Mouse (Mus musculus) heart, adult 2 months (tissue): ENCODE measurements at regions not wholly inside any gene's neighbourhood (a gene's known extent, or its start where the extent isn't known, plus 50 kb on each side); places are given as distances from the start of the nearest gene placed in this dataset.

Experiments
- DNase-seq, 2 experiments: peaks; one replicate each; pipeline ENCODE4 v3.0.0; 2021
- H3K27ac ChIP-seq: fragments of 200-600 bp; 2 replicates; pipeline ENCODE4 v1.8.1; 2022
- H3K27me3 ChIP-seq: fragments of 200-500 bp; 2 replicates; pipeline ENCODE4 v1.6.1; 2012; ENCODE audit warnings: mild to moderate bottlenecking, low read length, inconsistent platforms, mixed read lengths; ENCODE audit not compliant: control insufficient read depth, insufficient read depth
- H3K36me3 ChIP-seq: fragments of 200-500 bp; 2 replicates; pipeline ENCODE4 v1.6.1; 2012; ENCODE audit warnings: low read length, inconsistent platforms; ENCODE audit not compliant: control insufficient read depth, insufficient read depth
- H3K4me1 ChIP-seq: fragments of 200-500 bp; 2 replicates; pipeline ENCODE4 v1.6.1; 2011; ENCODE audit warnings: low read length; ENCODE audit not compliant: control insufficient read depth, insufficient read depth
- H3K4me3 ChIP-seq: fragments of 200-600 bp; 2 replicates; pipeline ENCODE4 v1.8.1; 2022
- H3K79me2 ChIP-seq: fragments of 200-500 bp; replicated peaks from 2 replicates; pipeline ENCODE4 v1.6.1; 2012; ENCODE audit warnings: mild to moderate bottlenecking, inconsistent platforms, low read length, moderate library complexity, mixed read lengths; ENCODE audit not compliant: control insufficient read depth, insufficient read depth
- H3K9ac ChIP-seq: fragments of 200-500 bp; 2 replicates; pipeline ENCODE4 v1.6.1; 2012; ENCODE audit warnings: low read depth, mild to moderate bottlenecking, control low read depth, inconsistent platforms, low read length, mixed read lengths
- CTCF ChIP-seq: fragments of 200-600 bp; IDR thresholded peaks from 2 replicates; pipeline ENCODE4 v1.8.1; 2022; ENCODE audit warnings: antibody characterized with exemption, mild to moderate bottlenecking, moderate library complexity
- EP300 ChIP-seq: fragments of 200-500 bp; IDR thresholded peaks from 2 replicates; pipeline ENCODE4 v1.6.1; 2011; ENCODE audit warnings: low read depth, low read length, control low read depth; ENCODE audit not compliant: insufficient read depth
- POLR2A ChIP-seq: fragments of 200-500 bp; IDR thresholded peaks from 2 replicates; pipeline ENCODE4 v1.6.1; 2011; ENCODE audit warnings: mild to moderate bottlenecking, low read depth, low read length, control low read depth; ENCODE audit not compliant: insufficient read depth
- WGBS: fragments of 180-500 bp; shearing (Covaris S2); methylation state at CpG from one replicate; pipeline ENCODE4 v1.1.7; 2018; 5-methylcytosine and 5-hydroxymethylcytosine counted together
- intact Hi-C: fragments of 180-260 bp; cut with DNase I; formaldehyde crosslinking; loops from one replicate; pipeline ENCODE4 v1.15.1; 2025

DNA sequence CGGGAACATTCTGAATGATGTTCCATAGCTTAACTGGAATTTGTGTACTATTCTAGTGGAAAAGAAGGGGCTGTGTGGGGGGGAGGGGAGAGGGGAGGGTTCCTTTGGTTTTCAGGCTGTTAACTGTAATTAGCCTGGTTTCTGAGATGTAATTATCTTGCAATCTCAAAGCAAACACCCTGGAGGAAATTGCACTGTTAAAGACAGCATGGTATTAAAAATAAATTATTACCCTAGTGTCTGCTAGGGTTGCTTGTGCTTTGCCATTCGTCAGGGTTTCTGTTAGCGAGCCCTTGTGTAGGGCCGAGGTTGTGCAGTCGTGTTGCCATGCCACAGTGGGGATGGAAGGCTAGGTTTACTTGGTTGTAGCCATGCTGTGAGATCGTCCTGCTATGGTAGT, 105.0 kb upstream of the Ppp2r3a start:
- no peak overlapping the region for H3K4me3 ChIP-seq
- intact Hi-C loops, result no loop called here
- no peaks in the 10 kb centered on the region for H3K79me2 ChIP-seq
- H3K36me3 ChIP-seq, result no peaks in the 10 kb centered on the region
- H3K27me3 ChIP-seq, result no peaks in the 10 kb centered on the region
- DNase-seq, result no peak
- WGBS, result 82% methylated on average over 6 of the region's 6 CpGs
- no peak overlapping the region for H3K9ac ChIP-seq
- TF ChIP-seq CTCF (no peak), POLR2A (no peak), EP300 (no peak)
- H3K4me1 ChIP-seq, result no peaks in the 10 kb centered on the region
- H3K27ac ChIP-seq, result no peak overlapping the region

DNA sequence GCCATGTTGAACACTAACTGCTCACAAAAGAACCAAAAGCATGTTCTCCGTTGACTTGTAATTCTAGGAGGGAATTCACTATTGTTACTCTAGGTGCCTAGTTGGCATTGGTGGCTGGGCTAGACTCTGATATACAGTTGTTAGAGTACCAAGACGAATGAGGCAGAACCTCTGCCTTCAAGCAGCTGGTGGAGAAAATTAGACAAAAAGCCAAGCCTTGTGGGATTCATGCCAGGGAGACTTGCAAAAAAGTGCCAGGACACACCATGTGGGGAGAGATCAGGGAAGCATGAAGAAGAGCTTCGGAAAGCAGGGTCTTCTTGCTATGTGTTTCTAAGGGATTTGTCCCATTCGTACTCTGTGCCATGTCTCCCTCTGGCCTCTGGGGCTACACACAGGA, 97.2 kb upstream of the Ppp2r3a start:
- Histone ChIP-seq H3K36me3 (no peaks in the 10 kb centered on the region), H3K79me2 (no peaks in the 10 kb centered on the region), H3K4me1 (no peaks in the 10 kb centered on the region), H3K27me3 (no peaks in the 10 kb centered on the region), H3K4me3 (no peak overlapping the region), H3K9ac (no peak overlapping the region), H3K27ac (no peak overlapping the region)
- intact Hi-C loops, result no loop called here
- no peak for TF ChIP-seq CTCF
- TF ChIP-seq POLR2A, result no peak
- no peak for TF ChIP-seq EP300
- no peak for DNase-seq
- over 99% methylated on average over 4 of the region's 4 CpGs for WGBS

- Histone ChIP-seq H3K27me3 (no peaks in the 10 kb centered on the region), H3K27ac (no peak overlapping the region), H3K9ac (no peak overlapping the region), H3K36me3 (no peaks in the 10 kb centered on the region), H3K79me2 (no peaks in the 10 kb centered on the region; the same call in 1 of the 2 replicates), H3K4me3 (no peak overlapping the region), H3K4me1 (no peaks in the 10 kb centered on the region)
- no peak for DNase-seq
- intact Hi-C loops, result no loop called here
- TF ChIP-seq CTCF (no peak), EP300 (no peak), POLR2A (no peak)
- 78% methylated on average over 5 of the region's 5 CpGs for WGBS
Measured at GRCm38 (mm10) chr9:101342887-101343286, 91.3 kb upstream of the Ppp2r3a start.

DNA sequence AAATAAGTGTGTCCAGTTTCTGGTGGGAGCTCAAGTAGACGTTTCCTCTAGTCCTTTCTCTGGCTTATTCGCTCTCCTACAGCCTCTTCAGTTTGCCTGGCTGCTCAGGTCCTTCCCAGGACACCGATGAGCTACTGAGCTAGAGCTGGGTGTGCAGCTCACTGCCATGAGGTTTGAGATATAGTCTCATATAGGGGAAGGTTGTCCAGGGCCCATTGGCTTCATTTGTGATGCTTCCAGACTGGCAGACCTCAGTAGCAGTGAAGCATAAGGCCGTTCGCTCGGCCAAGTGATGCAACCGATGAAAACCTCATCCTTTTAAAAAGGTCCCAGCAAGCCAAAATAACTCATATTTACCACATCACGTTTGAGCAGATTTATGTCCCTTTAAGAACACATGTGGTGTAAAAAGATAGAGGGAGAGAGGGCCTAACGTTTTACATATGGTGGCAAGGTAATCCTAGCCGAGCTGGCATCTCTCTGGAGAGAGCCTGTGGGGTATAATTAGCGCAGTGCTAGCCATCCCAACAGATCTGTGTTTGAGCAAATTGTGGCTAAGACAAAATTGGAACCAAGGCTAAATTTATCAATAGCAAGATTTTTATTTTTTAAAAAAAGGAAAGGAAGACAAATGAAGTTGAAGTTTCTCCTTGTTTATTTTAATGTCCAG, 89.3 kb upstream of the Ppp2r3a start:
- H3K27ac ChIP-seq, result no peak overlapping the region
- intact Hi-C loops, result no loop called here
- H3K27me3 ChIP-seq, result no peaks in the 10 kb centered on the region
- WGBS, result 75% methylated on average over 11 of the region's 11 CpGs
- no peak for TF ChIP-seq POLR2A
- TF ChIP-seq EP300, result no peak
- TF ChIP-seq CTCF, result no peak
- H3K79me2 ChIP-seq, result no peaks in the 10 kb centered on the region; the same call in 1 of the 2 replicates
- H3K36me3 ChIP-seq, result no peaks in the 10 kb centered on the region
- no peak for DNase-seq
- H3K4me1 ChIP-seq, result no peaks in the 10 kb centered on the region
- H3K4me3 ChIP-seq, result no peak overlapping the region
- H3K9ac ChIP-seq, result no peak overlapping the region

- peaks cover 2% of the 10 kb centered on the region; the same call in 1 of the 2 replicates for H3K4me1 ChIP-seq
- WGBS, result 50% methylated on average over 8 of the region's 8 CpGs
- no peak overlapping the region for H3K4me3 ChIP-seq
- peak overlapping the region; percentile 74 for H3K27ac ChIP-seq
- H3K36me3 ChIP-seq, result peaks cover 2% of the 10 kb centered on the region
- H3K9ac ChIP-seq, result no peak overlapping the region
- intact Hi-C loops, result no loop called here
- TF ChIP-seq POLR2A (no peak), CTCF (no peak), EP300 (no peak)
- H3K79me2 ChIP-seq, result no peaks in the 10 kb centered on the region
- DNase-seq, result peak in 1 of 2 experiments; percentile 25
- H3K27me3 ChIP-seq, result no peaks in the 10 kb centered on the region
Measured at GRCm38 (mm10) chr9:101329032-101329824, 77.6 kb upstream of the Ppp2r3a start.

- WGBS, result 37% methylated on average over 3 of the region's 3 CpGs
- H3K9ac ChIP-seq, result peak overlapping the region; percentile 41; the same call in 1 of the 2 replicates
- no peak overlapping the region for H3K4me3 ChIP-seq
- peak in 1 of 2 experiments; percentile 32 for DNase-seq
- peaks cover 2% of the 10 kb centered on the region; the same call in 1 of the 2 replicates for H3K4me1 ChIP-seq
- H3K79me2 ChIP-seq, result no peaks in the 10 kb centered on the region
- H3K27ac ChIP-seq, result peak overlapping the region; percentile 82
- peaks cover 2% of the 10 kb centered on the region for H3K36me3 ChIP-seq
- H3K27me3 ChIP-seq, result no peaks in the 10 kb centered on the region
- TF ChIP-seq EP300 (0 out of 2 replicates have a peak, but pooled peaks have one; percentile 55), CTCF (no peak)
- intact Hi-C loops, result no loop called here
Measured at GRCm38 (mm10) chr9:101326961-101327360, 75.4 kb upstream of the Ppp2r3a start.
